Mouse (Mus musculus): Measurements from ENCODE around the gene Gsto1.

Gene Gsto1

GRCm38 (mm10) chr19:47854796-47855783 is at the start of gene Gsto1:
Gsto1 (plus strand) TSS chr19:47854970.
- in situ Hi-C loops (cut with MboI; ENCODE audit: low pct_unique_long_range_greater_than_20kb in 1 of 2, low sequenced_read_pairs in 2 of 2, unreplicated experiment in 1 of 2) = no loop called here

DNA sequence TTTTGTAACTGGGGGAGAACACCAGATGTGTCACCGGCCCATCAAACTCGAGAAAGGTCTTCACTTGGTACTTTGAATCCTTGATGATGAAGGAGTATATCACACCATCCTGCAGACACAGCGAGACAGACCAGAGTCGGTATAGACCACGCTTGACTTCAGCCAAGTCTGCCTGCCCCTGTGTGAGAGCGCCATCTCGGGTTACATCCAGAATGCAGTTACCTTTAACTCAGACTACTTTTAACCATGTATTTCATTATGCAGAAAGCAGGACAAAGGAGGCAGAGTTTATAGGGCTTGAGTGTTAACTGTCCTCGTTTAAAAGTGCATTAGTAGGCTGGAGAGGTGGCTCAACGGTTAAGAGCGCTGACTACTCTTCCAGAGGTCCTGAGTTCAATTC is 42.7 kb upstream of the Gsto1 start:
- in situ Hi-C loops (cut with MboI; ENCODE audit: low pct_unique_long_range_greater_than_20kb in 1 of 2, low sequenced_read_pairs in 2 of 2, unreplicated experiment in 1 of 2) = loop anchor here in 1 of 2 experiments (25.0 kb wide), 1 partner anchor 300 kb away; no protein-coding TSS in a partner anchor

- in situ Hi-C loops (cut with MboI; ENCODE audit: low pct_unique_long_range_greater_than_20kb in 1 of 2, low sequenced_read_pairs in 2 of 2, unreplicated experiment in 1 of 2) = loop anchor here in 1 of 2 experiments (25.0 kb wide), 1 partner anchor 302 kb away; no protein-coding TSS in a partner anchor
Measured at GRCm38 (mm10) chr19:47814721-47815120, 40.0 kb upstream of the Gsto1 start.

DNA sequence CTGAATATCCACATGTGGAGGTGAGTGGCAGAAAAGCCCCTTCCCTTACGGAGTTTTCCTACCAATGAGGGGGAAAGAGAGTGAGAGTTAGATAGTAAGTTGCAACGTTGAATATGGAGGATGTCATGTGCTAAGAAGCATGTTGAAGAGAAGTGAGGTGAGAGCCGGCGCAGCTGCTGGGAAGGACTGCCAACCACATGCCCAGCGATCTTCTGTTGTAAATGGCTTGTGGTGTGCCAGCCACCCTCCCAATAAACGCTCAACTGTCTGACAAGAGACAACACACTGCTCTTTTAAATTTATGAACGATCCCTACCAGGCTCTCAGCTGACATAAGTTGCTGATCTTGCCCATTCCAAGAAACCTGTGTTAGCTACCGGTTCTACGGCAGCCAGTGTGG is 37.1 kb upstream of the Gsto1 start:
- in situ Hi-C loops (cut with MboI; ENCODE audit: low pct_unique_long_range_greater_than_20kb in 1 of 2, low sequenced_read_pairs in 2 of 2, unreplicated experiment in 1 of 2) = loop anchor here in 1 of 2 experiments (25.0 kb wide), 1 partner anchor 305 kb away; no protein-coding TSS in a partner anchor

GRCm38 (mm10) chr19:47820832-47821493 is 33.8 kb upstream of the Gsto1 start:
- in situ Hi-C loops (cut with MboI; ENCODE audit: low pct_unique_long_range_greater_than_20kb in 1 of 2, low sequenced_read_pairs in 2 of 2, unreplicated experiment in 1 of 2) = loop anchor here in 1 of 2 experiments (25.0 kb wide), 1 partner anchor 309 kb away; no protein-coding TSS in a partner anchor

- in situ Hi-C loops (cut with MboI; ENCODE audit: low pct_unique_long_range_greater_than_20kb in 1 of 2, low sequenced_read_pairs in 2 of 2, unreplicated experiment in 1 of 2) = loop anchor here in 1 of 2 experiments (25.0 kb wide), 1 partner anchor 309 kb away; no protein-coding TSS in a partner anchor
Measured at GRCm38 (mm10) chr19:47821494-47821872, 33.3 kb upstream of the Gsto1 start.

- in situ Hi-C loops (cut with MboI; ENCODE audit: low pct_unique_long_range_greater_than_20kb in 1 of 2, low sequenced_read_pairs in 2 of 2, unreplicated experiment in 1 of 2) = loop anchor here in 1 of 2 experiments (25.0 kb wide), 1 partner anchor 310 kb away; no protein-coding TSS in a partner anchor
Measured at GRCm38 (mm10) chr19:47822143-47822796, 32.5 kb upstream of the Gsto1 start.

- in situ Hi-C loops (cut with MboI; ENCODE audit: low pct_unique_long_range_greater_than_20kb in 1 of 2, low sequenced_read_pairs in 2 of 2, unreplicated experiment in 1 of 2) = loop anchor here in 1 of 2 experiments (25.0 kb wide), 1 partner anchor 312 kb away; no protein-coding TSS in a partner anchor
Measured at GRCm38 (mm10) chr19:47824026-47824425, 30.7 kb upstream of the Gsto1 start.

DNA sequence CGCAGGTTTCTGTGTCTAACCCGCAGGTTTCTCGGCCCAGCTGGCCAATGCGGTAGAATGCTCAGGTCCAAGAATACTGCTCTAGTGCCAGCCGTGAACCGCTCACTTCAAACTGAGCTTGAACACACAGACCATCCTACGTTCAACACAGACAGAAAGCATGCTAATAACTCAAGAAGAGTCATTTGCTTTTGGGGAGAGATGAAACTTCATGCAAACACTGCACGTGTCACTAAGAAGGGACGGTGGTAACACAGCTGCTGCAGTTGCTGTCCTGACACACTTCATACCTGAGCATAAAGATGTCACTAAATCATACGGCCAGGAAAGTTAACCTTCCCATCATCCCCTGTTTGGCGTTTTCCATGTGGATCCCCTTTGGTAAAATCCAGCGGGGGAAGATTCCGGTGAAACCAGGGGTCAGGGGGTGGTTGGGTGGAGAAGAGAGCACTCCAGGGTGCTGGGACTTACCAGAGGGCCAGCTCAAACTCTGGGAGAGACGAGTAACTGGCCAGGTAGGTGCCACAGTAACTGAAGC is 24.8 kb upstream of the Gsto1 start:
- in situ Hi-C loops (cut with MboI; ENCODE audit: low pct_unique_long_range_greater_than_20kb in 1 of 2, low sequenced_read_pairs in 2 of 2, unreplicated experiment in 1 of 2) = loop anchor here in 1 of 2 experiments (25.0 kb wide), 1 partner anchor 468 kb away; no protein-coding TSS in a partner anchor

GRCm38 (mm10) chr19:47831111-47831510 is 23.7 kb upstream of the Gsto1 start:
- in situ Hi-C loops (cut with MboI; ENCODE audit: low pct_unique_long_range_greater_than_20kb in 1 of 2, low sequenced_read_pairs in 2 of 2, unreplicated experiment in 1 of 2) = loop anchor here in 1 of 2 experiments (25.0 kb wide), 1 partner anchor 469 kb away; no protein-coding TSS in a partner anchor

GRCm38 (mm10) chr19:47832316-47832715 is 22.5 kb upstream of the Gsto1 start:
- in situ Hi-C loops (cut with MboI; ENCODE audit: low pct_unique_long_range_greater_than_20kb in 1 of 2, low sequenced_read_pairs in 2 of 2, unreplicated experiment in 1 of 2) = loop anchor here in 1 of 2 experiments (25.0 kb wide), 1 partner anchor 470 kb away; no protein-coding TSS in a partner anchor

DNA sequence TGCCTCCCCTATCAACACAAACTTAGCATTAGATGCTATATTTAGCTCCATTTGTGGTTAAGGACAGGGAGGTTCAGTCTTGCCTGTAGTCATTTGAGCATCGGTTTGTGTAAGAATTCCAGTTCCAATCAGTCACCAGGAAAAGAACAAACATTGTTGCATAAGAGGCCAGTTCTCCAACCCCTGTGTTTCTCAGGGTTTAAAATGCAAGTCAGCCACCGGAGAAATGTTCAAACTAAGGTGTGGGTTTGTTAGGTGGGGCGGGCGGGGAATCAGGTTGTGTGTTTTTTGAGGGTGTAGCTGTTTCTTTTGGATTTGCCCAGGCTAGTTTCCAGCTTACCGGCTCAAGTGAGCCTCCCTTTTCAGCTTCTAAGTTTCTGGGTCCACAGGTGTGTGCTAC is 20.2 kb upstream of the Gsto1 start:
- in situ Hi-C loops (cut with MboI; ENCODE audit: low pct_unique_long_range_greater_than_20kb in 1 of 2, low sequenced_read_pairs in 2 of 2, unreplicated experiment in 1 of 2) = loop anchor here in 1 of 2 experiments (25.0 kb wide), 1 partner anchor 472 kb away; no protein-coding TSS in a partner anchor

DNA sequence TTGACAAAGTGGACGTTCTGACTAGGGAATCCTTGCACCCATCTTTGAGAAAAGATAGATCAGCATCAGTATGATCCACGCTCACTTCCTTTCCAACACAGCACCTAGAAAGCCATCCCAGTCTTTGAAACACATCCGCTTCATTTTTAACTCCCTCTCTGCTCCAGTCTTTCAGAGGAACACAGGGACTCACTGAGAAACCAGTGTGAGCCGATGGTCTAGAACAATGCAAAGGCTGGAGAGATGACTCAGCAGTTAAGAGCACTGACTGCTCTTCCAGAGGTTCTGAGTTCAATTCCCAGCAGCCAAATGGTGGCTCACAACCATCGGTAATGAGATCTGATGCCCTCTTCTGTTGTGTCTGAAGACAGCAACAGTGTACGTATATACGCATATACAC is 19.0 kb upstream of the Gsto1 start:
- in situ Hi-C loops (cut with MboI; ENCODE audit: low pct_unique_long_range_greater_than_20kb in 1 of 2, low sequenced_read_pairs in 2 of 2, unreplicated experiment in 1 of 2) = loop anchor here in 1 of 2 experiments (25.0 kb wide), 1 partner anchor 473 kb away; no protein-coding TSS in a partner anchor

DNA sequence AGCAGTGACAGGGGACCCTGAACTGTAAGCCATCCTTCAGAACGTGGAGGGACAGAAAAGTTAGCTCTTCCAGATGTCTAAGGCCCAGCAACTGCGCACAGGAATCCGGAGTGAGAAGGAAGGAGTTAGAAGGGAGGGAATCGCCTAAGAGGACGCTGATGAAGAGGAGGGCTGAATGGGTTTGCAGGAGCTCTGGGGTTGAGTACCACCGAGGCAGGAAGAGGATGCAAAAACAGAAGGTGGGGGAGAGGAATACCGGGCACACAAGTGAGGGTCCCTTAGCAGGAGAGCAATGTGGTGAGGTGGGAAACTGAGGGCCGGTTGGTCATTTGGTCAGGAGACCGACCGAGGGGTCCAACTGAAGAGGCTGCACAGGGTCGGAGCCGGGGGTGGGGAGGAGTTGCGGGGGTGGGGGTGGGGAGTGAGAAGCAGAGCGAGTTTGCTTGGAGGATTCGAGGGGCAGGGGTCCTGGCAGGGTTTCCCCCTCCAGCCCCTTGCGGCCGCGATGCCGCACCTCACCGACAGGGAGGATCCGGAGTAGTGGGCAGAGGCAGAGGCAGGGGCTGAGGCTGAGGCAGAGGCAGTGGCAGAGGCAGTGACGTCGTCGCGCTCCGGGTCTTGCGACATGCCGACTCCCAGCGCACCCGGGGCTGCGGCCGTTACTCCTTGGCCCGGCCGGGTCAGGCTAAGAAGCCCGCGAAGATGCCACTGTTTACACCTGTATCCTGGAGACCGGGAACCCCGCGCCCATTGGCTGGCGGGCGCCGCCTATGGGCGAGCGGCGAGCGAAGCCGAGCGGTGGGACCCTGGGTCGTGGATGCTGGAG is 17.9 kb upstream of the Gsto1 start:
- in situ Hi-C loops (cut with MboI; ENCODE audit: low pct_unique_long_range_greater_than_20kb in 1 of 2, low sequenced_read_pairs in 2 of 2, unreplicated experiment in 1 of 2) = loop anchor here in 1 of 2 experiments (25.0 kb wide), 1 partner anchor 475 kb away; no protein-coding TSS in a partner anchor

DNA sequence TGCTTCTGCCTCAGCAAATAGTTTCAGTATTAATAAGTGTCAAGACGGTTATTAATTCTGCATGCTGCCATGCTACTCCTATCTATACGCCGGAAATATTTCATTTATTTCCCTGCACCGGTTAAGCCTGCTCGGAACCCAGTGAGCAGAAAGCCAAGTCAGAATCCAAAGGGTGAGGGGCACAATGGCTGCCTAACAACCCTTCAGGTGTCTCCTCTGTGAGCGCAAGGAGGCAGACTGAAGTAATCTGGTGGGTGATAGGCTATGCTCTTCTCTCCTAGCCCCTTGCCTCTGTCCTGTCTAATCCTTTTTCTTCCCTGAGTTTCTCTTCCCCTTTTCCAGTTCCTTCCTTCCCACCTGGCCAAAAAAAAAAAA is 17.3 kb upstream of the Gsto1 start:
- in situ Hi-C loops (cut with MboI; ENCODE audit: low pct_unique_long_range_greater_than_20kb in 1 of 2, low sequenced_read_pairs in 2 of 2, unreplicated experiment in 1 of 2) = loop anchor here in 1 of 2 experiments (25.0 kb wide), 1 partner anchor 475 kb away; no protein-coding TSS in a partner anchor

- in situ Hi-C loops (cut with MboI; ENCODE audit: low pct_unique_long_range_greater_than_20kb in 1 of 2, low sequenced_read_pairs in 2 of 2, unreplicated experiment in 1 of 2) = loop anchor here in 1 of 2 experiments (25.0 kb wide), 1 partner anchor 479 kb away; no protein-coding TSS in a partner anchor
Measured at GRCm38 (mm10) chr19:47841234-47841633, 13.5 kb upstream of the Gsto1 start.

- in situ Hi-C loops (cut with MboI; ENCODE audit: low pct_unique_long_range_greater_than_20kb in 1 of 2, low sequenced_read_pairs in 2 of 2, unreplicated experiment in 1 of 2) = loop anchor here in 1 of 2 experiments (25.0 kb wide), 1 partner anchor 487 kb away; no protein-coding TSS in a partner anchor
Measured at GRCm38 (mm10) chr19:47849735-47850134, 5.0 kb upstream of the Gsto1 start.
